Mouse (Mus musculus): ENCODE measurements around the gene Cmss1.

DNA sequence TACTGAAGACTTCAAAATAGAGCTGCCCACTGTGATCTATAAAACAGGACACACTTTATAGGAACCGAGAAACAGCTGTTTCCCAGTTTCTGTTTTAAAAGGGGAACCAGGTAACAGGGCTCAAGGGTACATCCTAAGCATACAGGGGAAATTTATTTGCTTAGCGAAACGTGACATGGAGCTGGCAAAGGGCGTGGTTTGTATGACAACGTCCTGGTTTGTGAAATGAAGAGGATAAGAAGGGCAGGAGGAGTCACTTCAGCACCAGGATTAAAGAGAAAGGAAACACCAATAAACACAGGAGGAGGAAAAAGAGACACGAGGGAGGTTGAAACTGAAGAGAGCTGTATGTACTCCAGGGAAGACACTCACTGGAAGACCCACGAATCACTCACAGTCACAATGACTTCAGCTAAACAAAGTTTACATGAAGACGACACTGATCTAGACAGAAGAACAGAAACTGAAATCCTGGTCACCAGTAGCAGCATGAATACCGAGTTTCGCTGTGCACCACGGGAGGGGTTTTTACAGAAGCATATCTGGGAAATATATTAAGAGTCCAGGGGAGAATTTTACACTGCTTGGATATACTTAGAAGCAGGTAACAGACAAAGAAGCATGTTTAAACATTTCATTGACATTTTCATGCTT lies 269.8 kb downstream of the Cmss1 start:
- TF ChIP-seq CTCF (IDR thresholded peaks at IDR 0.05; ENCODE audit: low read depth) (no peak), EP300 (IDR thresholded peaks at IDR 0.05; ENCODE audit: low read depth) (no peak)
